In genomic region chr14:26979808-26980207, GRCm38 (mm10) we compare ENCODE assay signal across 23 mouse cellular contexts. TPM values are rescaled to one million over a fixed set of nuclear protein-coding genes. Genes with fewer than 3 reads are reported as not detected.
"Had no signal": no experiment of that assay in that cellular context is flagged by ENCODE, and none has a peak within 500 bp of the region (broad histone marks: within the 10 kb centered on the region; RNA-seq: fewer than 3 reads in every experiment).

No protein-coding gene starts in this region.

- H3K27ac ChIP-seq: midbrain, embryonic 10.5 days; midbrain, embryonic 12.5 days; neural tube, embryonic 13.5 days; neural tube, embryonic 15.5 days had no signal

- DNase-seq: lung, adult 18-20 months; lung, embryonic 14.5 days; lung, postnatal 10 days; lung, postnatal 4 days; midbrain, embryonic 14.5 days; retina, postnatal 1 day; right cerebral cortex, adult 18-20 months; right cerebral cortex, postnatal 25 days; right cerebral cortex, postnatal 4 days; spleen, adult 18-20 months; thymus, adult 18-20 months; thymus, postnatal 14 days; thymus, postnatal 36 days had no signal

- ATAC-seq: midbrain, embryonic 16.5 days had no signal

- H3K4me3 ChIP-seq: midbrain, embryonic 10.5 days; midbrain, embryonic 12.5 days; myocyte; neural tube, embryonic 13.5 days; neural tube, embryonic 15.5 days had no signal

- H3K4me2 ChIP-seq: lung, embryonic 14.5 days; midbrain, embryonic 12.5 days; neural tube, embryonic 13.5 days; neural tube, embryonic 15.5 days had no signal

- H3K27me3 ChIP-seq: midbrain, embryonic 12.5 days; neural tube, embryonic 13.5 days; neural tube, embryonic 15.5 days had no signal

- H3K36me3 ChIP-seq: midbrain, embryonic 10.5 days; midbrain, embryonic 12.5 days; neural tube, embryonic 13.5 days; neural tube, embryonic 15.5 days had no signal

- H3K9ac ChIP-seq: lung, embryonic 14.5 days; midbrain, embryonic 12.5 days; neural tube, embryonic 13.5 days; neural tube, embryonic 15.5 days had no signal

RNA-seq across cellular contexts. Expression of gene Hesx1, which starts 14.4 kb away (rescaled TPM):
- polyA plus RNA-seq: lung, embryonic 14.5 days; lung, embryonic 16.5 days; midbrain, embryonic 12.5 days; midbrain, embryonic 14.5 days; myocyte; neural tube, embryonic 11.5 days; neural tube, embryonic 13.5 days; small intestine, adult 2 months; stomach, embryonic 14.5 days had no signal
